Mouse (Mus musculus): ENCODE results near the gene Trim56. TPM values are rescaled to one million over a fixed set of nuclear protein-coding genes. Genes with fewer than 3 reads are reported as not detected.
A peak's percentile ranks its signal among the peaks of the same experiment; 100 is the strongest.

Trim56 gene
- polyA plus RNA-seq, 1 experiment from 2014 or later: 4.4 TPM

- Histone ChIP-seq H3K4me2 (replicated peaks; ENCODE audit: low read depth) (no peak overlapping the region), H3K4me1 (replicated peaks; ENCODE audit: control insufficient read depth, insufficient read depth) (no peaks in the 10 kb centered on the region), H3K9ac (ENCODE audit: low read length) (no peak overlapping the region), H3K4me3 (ENCODE audit: low read depth, low read length) (no peak overlapping the region), H3K27ac (replicated peaks) (no peak overlapping the region), H3K27me3 (ENCODE audit: control insufficient read depth, insufficient read depth, low read length) (no peaks in the 10 kb centered on the region), H3K36me3 (ENCODE audit: control insufficient read depth, insufficient read depth, low read length) (no peaks in the 10 kb centered on the region), H3K9me3 (ENCODE audit: control insufficient read depth, low read length) (no peaks in the 10 kb centered on the region)
- 38% methylated on average over 1 of the region's 1 CpGs for WGBS
- ATAC-seq (ENCODE audit: low FRiP score, low TSS enrichment): no peak
- TF ChIP-seq CTCF (IDR thresholded peaks at IDR 0.05; ENCODE audit: low read depth) (no peak), EP300 (optimal IDR thresholded peaks at IDR 0.05) (no peak)
- no peak for DNase-seq (ENCODE audit: low spot score)
These were observed 20.0 kb downstream of the Trim56 start for GRCm38 (mm10) chr5:137096037-137096436.

GRCm38 (mm10) chr5:137095135-137095534 is 20.9 kb downstream of the Trim56 start:
- ATAC-seq (ENCODE audit: low FRiP score, low TSS enrichment): no peak
- WGBS: 83% methylated on average over 10 of the region's 10 CpGs
- no peak overlapping the region for H3K4me2 ChIP-seq (replicated peaks; ENCODE audit: low read depth)

DNA sequence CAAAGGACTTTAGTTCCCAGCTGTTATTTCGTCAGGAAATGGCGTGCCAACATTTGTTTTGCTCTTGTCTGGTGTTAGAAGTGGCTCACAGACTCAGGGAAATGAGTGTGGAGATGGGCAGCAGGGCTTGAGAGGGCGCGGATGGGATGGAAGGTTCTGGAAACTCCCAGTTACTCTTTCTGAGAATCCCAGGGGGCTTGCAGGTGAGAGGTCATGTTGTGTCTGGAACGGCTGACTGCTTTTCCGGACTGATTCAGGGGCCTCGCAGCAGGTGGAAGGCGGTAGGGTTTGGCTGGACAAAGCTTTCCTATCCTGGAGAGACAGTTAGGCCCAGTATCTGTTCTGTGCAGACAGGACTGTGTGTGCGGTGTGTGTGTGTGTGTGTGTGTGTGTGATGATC is 22.3 kb downstream of the Trim56 start:
- H3K36me3 ChIP-seq (ENCODE audit: control insufficient read depth, insufficient read depth, low read length): no peaks in the 10 kb centered on the region
- H3K27me3 ChIP-seq (ENCODE audit: control insufficient read depth, insufficient read depth, low read length): no peaks in the 10 kb centered on the region
- DNase-seq (ENCODE audit: low spot score): no peak
- H3K4me3 ChIP-seq (ENCODE audit: low read depth, low read length): no peak overlapping the region
- no peak overlapping the region for H3K9ac ChIP-seq (ENCODE audit: low read length)
- no peak overlapping the region for H3K27ac ChIP-seq (replicated peaks)
- WGBS: 72% methylated on average over 9 of the region's 9 CpGs
- no peak for TF ChIP-seq CTCF (IDR thresholded peaks at IDR 0.05; ENCODE audit: low read depth)
- no peak for TF ChIP-seq EP300 (optimal IDR thresholded peaks at IDR 0.05)
- no peaks in the 10 kb centered on the region for H3K4me1 ChIP-seq (replicated peaks; ENCODE audit: control insufficient read depth, insufficient read depth)
- no peaks in the 10 kb centered on the region for H3K9me3 ChIP-seq (ENCODE audit: control insufficient read depth, low read length)
- H3K4me2 ChIP-seq (replicated peaks; ENCODE audit: low read depth): no peak overlapping the region
- ATAC-seq (ENCODE audit: low FRiP score, low TSS enrichment): no peak

More at GRCm38 (mm10) chr5:137095135-137095534, 20.9 kb downstream of the Trim56 start:
- DNase-seq (ENCODE audit: low spot score): no peak
- Histone ChIP-seq H3K36me3 (ENCODE audit: control insufficient read depth, insufficient read depth, low read length) (no peaks in the 10 kb centered on the region), H3K9ac (ENCODE audit: low read length) (no peak overlapping the region), H3K9me3 (ENCODE audit: control insufficient read depth, low read length) (no peaks in the 10 kb centered on the region), H3K4me3 (ENCODE audit: low read depth, low read length) (no peak overlapping the region), H3K4me1 (replicated peaks; ENCODE audit: control insufficient read depth, insufficient read depth) (no peaks in the 10 kb centered on the region), H3K27ac (replicated peaks) (no peak overlapping the region), H3K27me3 (ENCODE audit: control insufficient read depth, insufficient read depth, low read length) (no peaks in the 10 kb centered on the region)
- TF ChIP-seq EP300 (optimal IDR thresholded peaks at IDR 0.05): no peak
- TF ChIP-seq CTCF (IDR thresholded peaks at IDR 0.05; ENCODE audit: low read depth): no peak

- H3K36me3 ChIP-seq (ENCODE audit: control insufficient read depth, insufficient read depth, low read length): no peaks in the 10 kb centered on the region
- no peaks in the 10 kb centered on the region for H3K4me1 ChIP-seq (replicated peaks; ENCODE audit: control insufficient read depth, insufficient read depth)
- 54% methylated on average over 6 of the region's 6 CpGs for WGBS
- H3K9me3 ChIP-seq (ENCODE audit: control insufficient read depth, low read length): no peaks in the 10 kb centered on the region
- no peak overlapping the region; the same call in 1 of the 2 replicates for H3K9ac ChIP-seq (ENCODE audit: low read length)
- TF ChIP-seq CTCF (IDR thresholded peaks at IDR 0.05; ENCODE audit: low read depth) (no peak), EP300 (optimal IDR thresholded peaks at IDR 0.05) (no peak)
- H3K4me2 ChIP-seq (replicated peaks; ENCODE audit: low read depth): no peak overlapping the region
- DNase-seq (ENCODE audit: low spot score) (no peak), ATAC-seq (ENCODE audit: low FRiP score, low TSS enrichment) (peak; percentile 42; the same call in 1 of the 2 replicates)
- peak overlapping the region; percentile 49; the same call in 1 of the 2 replicates for H3K27ac ChIP-seq (replicated peaks)
- H3K4me3 ChIP-seq (ENCODE audit: low read depth, low read length): no peak overlapping the region
- no peaks in the 10 kb centered on the region for H3K27me3 ChIP-seq (ENCODE audit: control insufficient read depth, insufficient read depth, low read length)
These were observed 24.4 kb downstream of the Trim56 start for GRCm38 (mm10) chr5:137091560-137091959.

- Histone ChIP-seq H3K9ac (ENCODE audit: low read length) (0 out of 2 replicates have a peak overlapping the region, but pooled peaks have one; percentile 27), H3K27ac (replicated peaks) (no peak overlapping the region), H3K9me3 (ENCODE audit: control insufficient read depth, low read length) (no peaks in the 10 kb centered on the region), H3K4me2 (replicated peaks; ENCODE audit: low read depth) (no peak overlapping the region), H3K4me1 (replicated peaks; ENCODE audit: control insufficient read depth, insufficient read depth) (no peaks in the 10 kb centered on the region), H3K36me3 (ENCODE audit: control insufficient read depth, insufficient read depth, low read length) (no peaks in the 10 kb centered on the region), H3K27me3 (ENCODE audit: control insufficient read depth, insufficient read depth, low read length) (no peaks in the 10 kb centered on the region), H3K4me3 (ENCODE audit: low read depth, low read length) (no peak overlapping the region)
- 62% methylated on average over 10 of the region's 10 CpGs for WGBS
- ATAC-seq (ENCODE audit: low FRiP score, low TSS enrichment): no peak
- no peak for DNase-seq (ENCODE audit: low spot score)
- TF ChIP-seq CTCF (IDR thresholded peaks at IDR 0.05; ENCODE audit: low read depth): no peak
These were observed 25.1 kb downstream of the Trim56 start for GRCm38 (mm10) chr5:137090870-137091269.

GRCm38 (mm10) chr5:137087410-137087809 is 28.6 kb downstream of the Trim56 start:
- 76% methylated on average over 8 of the region's 8 CpGs for WGBS
- H3K4me3 ChIP-seq (ENCODE audit: low read depth, low read length): no peak overlapping the region
- no peak for DNase-seq (ENCODE audit: low spot score)

More at GRCm38 (mm10) chr5:137087410-137087809, 28.6 kb downstream of the Trim56 start:
- ATAC-seq (ENCODE audit: low FRiP score, low TSS enrichment): no peak
- TF ChIP-seq EP300 (optimal IDR thresholded peaks at IDR 0.05): no peak
- H3K4me2 ChIP-seq (replicated peaks; ENCODE audit: low read depth): no peak overlapping the region
- H3K27me3 ChIP-seq (ENCODE audit: control insufficient read depth, insufficient read depth, low read length): no peaks in the 10 kb centered on the region
- H3K9ac ChIP-seq (ENCODE audit: low read length): no peak overlapping the region
- H3K27ac ChIP-seq (replicated peaks): no peak overlapping the region
- no peaks in the 10 kb centered on the region for H3K4me1 ChIP-seq (replicated peaks; ENCODE audit: control insufficient read depth, insufficient read depth)
- H3K36me3 ChIP-seq (ENCODE audit: control insufficient read depth, insufficient read depth, low read length): no peaks in the 10 kb centered on the region
- H3K9me3 ChIP-seq (ENCODE audit: control insufficient read depth, low read length): no peaks in the 10 kb centered on the region

Data from stomach, postnatal 0 days (tissue).